Mouse (Mus musculus) large intestine, adult 2 months (tissue): ENCODE measurements around the gene Rcc2. TPM values are rescaled to one million over a fixed set of nuclear protein-coding genes. Genes with fewer than 3 reads are reported as not detected.

Experiments used
- DNase-seq: peaks from one replicate; pipeline ENCODE4 v3.0.0-alpha.2; 2012; ENCODE audit warnings: low read depth, low spot score
- WGBS: fragments of 180-500 bp; shearing (Covaris S2); methylation state at CpG from one replicate; pipeline ENCODE4 v1.1.7; 2018; 5-methylcytosine and 5-hydroxymethylcytosine counted together
- polyA plus RNA-seq: library from polyadenylated mRNA; depleted of rRNA; stranded (reverse); fragments of >200 nt; gene quantifications from 2 replicates; pipeline ENCODE4 v1.2.3, GENCODE M21; 2012

Rcc2 gene
- polyA plus RNA-seq, 1 experiment, result 52.5 TPM

- DNase-seq, result no peak
- 13% methylated on average over 16 of the region's 16 CpGs for WGBS
These were observed 16.0 kb upstream of the Rcc2 start for GRCm38 (mm10) chr4:140684141-140684871.

- DNase-seq, result no peak
- 31% methylated on average over 6 of the region's 6 CpGs for WGBS
These were observed 15.4 kb upstream of the Rcc2 start for GRCm38 (mm10) chr4:140684881-140685303.

DNA sequence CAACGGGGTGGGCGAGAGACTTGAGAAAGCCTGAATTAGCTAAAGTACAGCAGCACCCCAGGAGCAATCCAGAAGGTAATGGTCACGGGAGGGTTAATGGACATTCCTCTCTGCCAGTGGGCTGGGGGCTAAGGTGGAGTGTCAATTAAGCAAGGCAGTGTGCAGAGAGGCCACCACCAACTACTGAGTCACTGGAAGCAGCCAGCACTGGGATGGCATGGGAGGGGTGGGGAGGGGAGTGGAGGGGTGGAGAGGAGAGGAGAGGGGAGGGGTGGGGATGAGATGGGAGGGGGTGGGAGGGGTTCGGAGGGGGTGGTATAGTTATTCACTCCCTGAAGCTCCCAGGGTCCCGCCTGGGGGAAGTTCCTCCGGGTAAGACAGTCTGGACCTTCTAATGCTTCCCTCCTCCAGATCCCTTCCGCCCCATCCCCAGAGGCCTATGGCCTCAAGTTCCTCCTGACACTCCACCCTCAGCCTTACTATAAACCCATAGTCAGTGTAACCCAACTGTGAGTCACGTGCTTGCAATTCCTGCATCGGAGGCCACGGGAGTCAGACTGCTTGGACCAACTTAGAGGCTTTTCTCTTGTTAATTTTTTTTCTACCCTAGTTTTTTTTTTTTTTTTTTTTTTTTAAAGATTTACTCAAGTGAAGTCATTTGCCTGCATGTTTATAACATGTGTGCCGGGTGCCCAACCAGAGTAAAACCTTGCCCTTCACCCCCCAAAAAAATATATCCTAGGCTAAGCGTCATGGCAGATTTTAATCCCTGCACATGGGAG is 12.1 kb upstream of the Rcc2 start:
- WGBS, result 41% methylated on average over 12 of the region's 12 CpGs

DNA sequence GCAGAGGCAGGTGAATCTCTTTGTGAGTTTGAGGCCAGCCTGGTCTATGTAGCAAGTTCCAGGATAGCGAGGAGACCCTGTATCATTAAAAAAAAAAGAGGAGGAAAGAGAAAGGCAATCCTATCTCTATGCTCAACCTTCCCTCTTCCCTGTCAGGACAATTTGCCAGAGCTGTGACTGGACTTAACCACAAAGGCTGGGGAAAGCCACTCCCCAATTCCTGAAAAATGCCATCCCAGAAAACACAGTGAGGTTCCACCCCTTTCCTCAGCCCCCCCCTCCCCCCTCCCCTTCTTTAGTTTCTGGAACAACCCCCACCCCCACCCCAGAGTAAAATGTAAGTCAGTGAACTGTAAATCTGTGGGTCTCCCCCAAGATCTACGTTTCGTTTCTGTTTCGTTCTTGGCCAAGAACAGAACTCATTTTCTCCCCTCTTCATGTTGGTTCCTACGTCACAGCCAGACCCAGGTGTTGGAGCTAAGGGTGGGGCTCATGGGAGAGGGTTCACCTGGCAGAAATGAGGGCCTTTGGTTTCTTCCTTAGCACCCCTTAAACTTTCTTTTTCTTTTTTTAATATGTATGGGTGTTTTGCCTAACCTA is 11.4 kb upstream of the Rcc2 start:
- 65% methylated on average over 5 of the region's 5 CpGs for WGBS
- no peak for DNase-seq

More for the DNA sequence above, 12.1 kb upstream of the Rcc2 start:
- no peak for DNase-seq

- DNase-seq, result no peak
These were observed 10.3 kb upstream of the Rcc2 start for GRCm38 (mm10) chr4:140689873-140690655.

DNA sequence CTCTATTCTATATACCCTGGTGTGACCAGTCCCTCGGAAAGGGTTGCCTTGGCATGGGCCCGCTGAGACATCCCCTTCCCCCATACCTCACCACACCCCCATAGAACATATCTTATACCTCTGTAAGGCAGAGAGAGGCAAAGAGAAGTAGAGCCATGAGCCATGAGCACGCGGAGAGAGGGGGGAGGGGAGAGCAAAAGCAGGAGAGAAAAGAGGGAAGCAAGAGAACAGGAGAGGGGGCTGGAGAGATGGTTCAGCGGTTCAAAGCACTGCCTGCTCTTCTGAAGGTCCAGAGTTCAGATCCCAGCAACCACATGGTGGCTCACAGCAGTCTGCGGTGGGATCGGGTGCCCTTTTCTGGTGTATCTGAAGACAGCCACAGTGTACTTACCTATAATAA is 8.9 kb upstream of the Rcc2 start:
- WGBS, result 72% methylated on average over 7 of the region's 7 CpGs
- DNase-seq, result no peak

More at GRCm38 (mm10) chr4:140689873-140690655, 10.3 kb upstream of the Rcc2 start:
- 66% methylated on average over 16 of the region's 16 CpGs for WGBS

GRCm38 (mm10) chr4:140693513-140693912 is 6.8 kb upstream of the Rcc2 start:
- DNase-seq, result no peak
- WGBS, result 70% methylated on average over 4 of the region's 4 CpGs

GRCm38 (mm10) chr4:140694551-140695060 is 5.7 kb upstream of the Rcc2 start:
- 50% methylated on average over 1 of the region's 1 CpGs for WGBS
- no peak for DNase-seq

DNA sequence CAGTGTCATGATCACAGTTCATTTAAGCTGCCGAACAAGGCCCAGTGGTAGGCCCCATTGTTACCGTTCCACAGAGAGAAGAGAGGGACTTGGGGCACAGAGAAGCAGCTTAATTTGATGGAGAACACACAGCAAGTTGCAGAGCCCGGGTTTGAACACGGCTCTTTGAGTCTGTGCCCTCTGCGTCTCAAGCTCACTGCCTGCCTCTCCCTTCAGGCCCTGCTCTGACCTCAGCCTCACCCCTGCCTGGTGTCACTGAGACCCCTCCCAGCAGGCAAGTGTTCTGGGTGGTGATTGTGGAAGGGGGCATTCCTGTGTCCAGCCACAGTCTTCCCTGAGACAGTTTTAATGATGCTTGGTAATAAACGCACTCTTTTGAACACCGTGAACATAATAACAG is 5.2 kb upstream of the Rcc2 start:
- WGBS, result 79% methylated on average over 7 of the region's 7 CpGs
- DNase-seq, result no peak

DNA sequence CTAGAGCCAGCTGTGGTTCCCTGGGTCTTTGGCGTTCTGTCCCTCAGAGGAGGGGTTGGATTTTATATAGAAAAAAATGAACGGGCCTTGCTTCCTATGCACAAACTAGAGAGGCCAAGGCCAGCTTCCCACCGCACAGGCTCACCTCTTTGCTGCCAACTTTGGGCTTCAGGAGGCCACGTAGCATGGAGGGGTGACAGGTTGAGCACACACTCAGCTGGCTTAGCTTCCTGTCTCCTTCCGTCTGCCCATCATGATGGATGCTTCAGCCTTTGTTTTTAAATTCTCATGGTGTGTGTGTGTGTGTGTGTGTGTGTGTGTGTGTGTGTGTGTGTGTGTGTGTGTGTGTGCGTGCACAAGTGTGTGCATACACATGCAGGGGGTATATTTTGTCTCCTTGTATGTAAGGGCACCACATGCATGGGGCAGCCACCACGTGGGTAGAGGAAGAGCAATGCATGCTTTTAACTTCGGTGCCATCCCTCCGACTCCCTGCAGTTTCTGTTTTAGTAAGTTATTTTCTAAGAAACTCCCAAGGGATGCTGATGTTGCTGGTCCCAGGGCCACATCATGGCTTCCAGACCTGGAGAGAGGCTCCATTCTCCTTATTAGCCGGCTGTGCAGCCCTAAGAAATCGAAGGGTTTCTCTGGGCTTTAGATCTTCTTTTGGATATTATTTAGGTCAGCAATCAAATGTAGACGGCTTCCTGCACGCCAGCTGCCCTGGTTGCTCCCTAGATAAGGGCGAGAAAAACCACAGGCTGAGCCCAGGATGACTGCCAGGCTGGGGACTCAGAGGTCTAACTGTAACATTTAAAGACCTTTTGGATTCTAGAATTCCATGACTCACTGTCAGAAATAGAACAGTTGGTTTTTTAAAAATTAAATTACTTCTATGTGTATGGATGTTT is 4.4 kb upstream of the Rcc2 start:
- WGBS, result 69% methylated on average over 14 of the region's 14 CpGs
- no peak for DNase-seq

- WGBS, result 3% methylated on average over 29 of the region's 29 CpGs
- no peak for DNase-seq
These were observed 757 bp upstream of the Rcc2 start for GRCm38 (mm10) chr4:140699441-140700127.

- WGBS, result under 1% methylated on average over 61 of the region's 61 CpGs
- DNase-seq, result no peak
These were observed 841 bp downstream of the Rcc2 start for GRCm38 (mm10) chr4:140701049-140701715.

- 2% methylated on average over 85 of the region's 107 CpGs for WGBS
- no peak for DNase-seq
These were observed 1.6 kb downstream of the Rcc2 start for GRCm38 (mm10) chr4:140701716-140702561.

GRCm38 (mm10) chr4:140702611-140703327 is 2.4 kb downstream of the Rcc2 start:
- 6% methylated on average over 36 of the region's 68 CpGs for WGBS

GRCm38 (mm10) chr4:140703636-140704035 is 3.3 kb downstream of the Rcc2 start:
- WGBS, result 56% methylated on average over 8 of the region's 8 CpGs
- DNase-seq, result no peak

More at GRCm38 (mm10) chr4:140702611-140703327, 2.4 kb downstream of the Rcc2 start:
- no peak for DNase-seq

GRCm38 (mm10) chr4:140704166-140704565 is 3.8 kb downstream of the Rcc2 start:
- 68% methylated on average over 4 of the region's 4 CpGs for WGBS
- DNase-seq, result no peak
